Mouse (Mus musculus) right cerebral cortex, postnatal 36 days (tissue): ENCODE measurements around the gene Gm42878.

Experiments used
- DNase-seq, 2 experiments: peaks; one replicate each; pipeline ENCODE4 v3.0.0; 2022; ENCODE audit warnings: low spot score in 2 of 2, mixed read lengths in 1 of 2

Gm42878 gene

GRCm38 (mm10) chr5:121500719-121501118 is 44.6 kb downstream of the Gm42878 start:
- no peak for DNase-seq

GRCm38 (mm10) chr5:121493305-121493704 is 52.0 kb downstream of the Gm42878 start:
- peak; percentile 67 to 84 for DNase-seq

GRCm38 (mm10) chr5:121484801-121485200 is 60.5 kb downstream of the Gm42878 start:
- DNase-seq, result no peak

GRCm38 (mm10) chr5:121477680-121478079 is 67.6 kb downstream of the Gm42878 start:
- no peak for DNase-seq

GRCm38 (mm10) chr5:121476040-121476439 is 69.2 kb downstream of the Gm42878 start:
- DNase-seq, result no peak

GRCm38 (mm10) chr5:121474610-121475009 is 70.7 kb downstream of the Gm42878 start:
- DNase-seq, result no peak

- no peak for DNase-seq
These were observed 72.9 kb downstream of the Gm42878 start for GRCm38 (mm10) chr5:121472411-121472810.

GRCm38 (mm10) chr5:121469566-121469965 is 75.7 kb downstream of the Gm42878 start:
- no peak for DNase-seq
